Mouse (Mus musculus): ENCODE results near the gene Srl. TPM values are rescaled to one million over a fixed set of nuclear protein-coding genes. Genes with fewer than 3 reads are reported as not detected.
"Not testable (repeated sequence)": the region's sequence is repeated elsewhere in the genome, so short reads cannot be mapped to it uniquely, and the experiment has no call there.

Srl gene
- total RNA-seq, 2 experiments from 2014 or later = 1,039 to 1,112 TPM

- intact Hi-C loops (cut with DNase I) = loop anchor here (1.0 to 5.0 kb wide), 2 partner anchors 53 to 118 kb away; no protein-coding TSS in a partner anchor
- peak; percentile 89 to 96 for DNase-seq
Measured at GRCm38 (mm10) chr16:4489114-4489624, 52.4 kb downstream of the Srl start.

- no peak for DNase-seq
- intact Hi-C loops (cut with DNase I) = no loop called here
Measured at GRCm38 (mm10) chr16:4480616-4481265, 60.9 kb downstream of the Srl start.

GRCm38 (mm10) chr16:4477591-4478215, 63.9 kb downstream of the Srl start:
- intact Hi-C loops (cut with DNase I) = no loop called here
- no peak for DNase-seq

- intact Hi-C loops (cut with DNase I) = loop anchor here (1.0 kb wide), 1 partner anchor 159 kb away; no protein-coding TSS in a partner anchor
- DNase-seq = peak; percentile 97
Measured at GRCm38 (mm10) chr16:4474882-4475803, 66.5 kb downstream of the Srl start.

- intact Hi-C loops (cut with DNase I) = loop anchor here (1.0 kb wide), 1 partner anchor 158 kb away; no protein-coding TSS in a partner anchor
Measured at GRCm38 (mm10) chr16:4474040-4474881, 67.4 kb downstream of the Srl start.

GRCm38 (mm10) chr16:4473231-4473630, 68.4 kb downstream of the Srl start:
- DNase-seq = no peak
- intact Hi-C loops (cut with DNase I) = loop anchor here (2.0 kb wide), 1 partner anchor 54 kb away; no protein-coding TSS in a partner anchor

More at GRCm38 (mm10) chr16:4474040-4474881, 67.4 kb downstream of the Srl start:
- DNase-seq = not testable (repeated sequence)

- peak; percentile 58 to 63 for DNase-seq
- intact Hi-C loops (cut with DNase I) = loop anchor here (2.0 kb wide), 1 partner anchor 54 kb away; no protein-coding TSS in a partner anchor
Measured at GRCm38 (mm10) chr16:4472687-4473086, 68.9 kb downstream of the Srl start.

GRCm38 (mm10) chr16:4469599-4470352, 71.8 kb downstream of the Srl start:
- peak in 1 of 2 experiments; percentile 17 for DNase-seq
- intact Hi-C loops (cut with DNase I) = no loop called here

- DNase-seq = no peak
- intact Hi-C loops (cut with DNase I) = no loop called here
Measured at GRCm38 (mm10) chr16:4464529-4465089, 77.0 kb downstream of the Srl start.

GRCm38 (mm10) chr16:4457927-4458326, 83.7 kb downstream of the Srl start:
- intact Hi-C loops (cut with DNase I) = no loop called here
- no peak for DNase-seq

- intact Hi-C loops (cut with DNase I) = no loop called here
- DNase-seq = no peak
Measured at GRCm38 (mm10) chr16:4456391-4456790, 85.2 kb downstream of the Srl start.

- no peak for DNase-seq
- intact Hi-C loops (cut with DNase I) = no loop called here
Measured at GRCm38 (mm10) chr16:4455693-4456092, 85.9 kb downstream of the Srl start.

- intact Hi-C loops (cut with DNase I) = no loop called here
- DNase-seq = no peak
Measured at GRCm38 (mm10) chr16:4454563-4454962, 87.1 kb downstream of the Srl start.

GRCm38 (mm10) chr16:4449418-4449817, 92.2 kb downstream of the Srl start:
- intact Hi-C loops (cut with DNase I) = no loop called here
- DNase-seq = no peak

- peak; percentile 28 to 33 for DNase-seq
Measured at GRCm38 (mm10) chr16:4448235-4448634, 93.4 kb downstream of the Srl start.

GRCm38 (mm10) chr16:4446395-4446794, 95.2 kb downstream of the Srl start:
- DNase-seq = no peak
- intact Hi-C loops (cut with DNase I) = no loop called here

More at GRCm38 (mm10) chr16:4448235-4448634, 93.4 kb downstream of the Srl start:
- intact Hi-C loops (cut with DNase I) = no loop called here

- intact Hi-C loops (cut with DNase I) = no loop called here
- DNase-seq = peak in 1 of 2 experiments; percentile 24
Measured at GRCm38 (mm10) chr16:4444378-4444777, 97.2 kb downstream of the Srl start.

GRCm38 (mm10) chr16:4439302-4440066, 102.1 kb downstream of the Srl start:
- no peak for DNase-seq
- intact Hi-C loops (cut with DNase I) = no loop called here

Data from heart, postnatal 14 days (tissue).